Mouse (Mus musculus) heart, postnatal 0 days (tissue): ENCODE results near the gene Mad1l1.

Experiments
- CTCF ChIP-seq: IDR thresholded peaks from 2 replicates; pipeline ENCODE4 v1.5.1; 2016; ENCODE audit warnings: antibody characterized with exemption, control low read depth, low read depth
- EP300 ChIP-seq: IDR thresholded peaks from 2 replicates; pipeline ENCODE4 v1.6.1; 2016; ENCODE audit warnings: antibody characterized with exemption, low read depth

GRCm38 (mm10) chr5:140143541-140143940, 177.8 kb downstream of the Mad1l1 start:
- TF ChIP-seq CTCF (no peak), EP300 (no peak)
